Mouse (Mus musculus) cerebellum, adult 2 months (tissue): ENCODE measurements at regions not wholly inside any gene's neighbourhood (a gene's known extent, or its start where the extent isn't known, plus 50 kb on each side); places are given as distances from the start of the nearest gene placed in this dataset.
"Not testable (repeated sequence)": the region's sequence is repeated elsewhere in the genome, so short reads cannot be mapped to it uniquely, and the experiment has no call there.

Experiments
- DNase-seq, 2 experiments: peaks; one replicate each; pipeline ENCODE4 v3.0.0; 2021
- H3K27ac ChIP-seq: fragments of 200-500 bp; 2 replicates; pipeline ENCODE4 v1.5.1; 2012; ENCODE audit warnings: low read length, control low read depth, inconsistent platforms; ENCODE audit not compliant: insufficient read depth
- H3K27me3 ChIP-seq: fragments of 200-500 bp; 2 replicates; pipeline ENCODE4 v1.6.1; 2012; ENCODE audit warnings: inconsistent platforms, mild to moderate bottlenecking, low read length, moderate library complexity; ENCODE audit not compliant: control insufficient read depth, insufficient read depth
- H3K4me1 ChIP-seq: fragments of 200-500 bp; 2 replicates; pipeline ENCODE4 v1.6.1; 2011; ENCODE audit warnings: low read length; ENCODE audit not compliant: control insufficient read depth, insufficient read depth
- H3K4me3 ChIP-seq: fragments of 200-500 bp; replicated peaks from 2 replicates; pipeline ENCODE3; 2011; ENCODE audit warnings: mild to moderate bottlenecking, low read depth, low read length, control low read depth; ENCODE audit not compliant: insufficient read depth
- CTCF ChIP-seq: fragments of 200-500 bp; IDR thresholded peaks from 2 replicates; pipeline ENCODE4 v1.5.1; 2011; ENCODE audit warnings: low read depth, mild to moderate bottlenecking, control low read depth, low read length, moderate library complexity, borderline replicate concordance; ENCODE audit not compliant: insufficient read depth
- POLR2A ChIP-seq: fragments of 200-500 bp; IDR thresholded peaks from 2 replicates; pipeline ENCODE4 v1.6.1; 2011; ENCODE audit warnings: low read length, control low read depth, borderline replicate concordance; ENCODE audit not compliant: insufficient read depth
- WGBS: fragments of 180-500 bp; shearing (Covaris S2); methylation state at CpG from one replicate; pipeline ENCODE4 v1.1.7; 2018; 5-methylcytosine and 5-hydroxymethylcytosine counted together

- Histone ChIP-seq H3K4me1 (no peaks in the 10 kb centered on the region), H3K4me3 (no peak overlapping the region), H3K27ac (no peak overlapping the region), H3K27me3 (no peaks in the 10 kb centered on the region)
- no peak for DNase-seq
- TF ChIP-seq POLR2A (no peak), CTCF (no peak)
- 47% methylated on average over 1 of the region's 1 CpGs for whole genome bisulfite sequencing
Measured at GRCm38 (mm10) chr13:74969244-74969643, 120.4 kb upstream of the Pcsk1 start.

GRCm38 (mm10) chr13:74955876-74956275, 133.8 kb upstream of the Pcsk1 start:
- TF ChIP-seq CTCF (no peak), POLR2A (no peak)
- WGBS = 28% methylated on average over 1 of the region's 1 CpGs
- Histone ChIP-seq H3K27ac (no peak overlapping the region), H3K4me1 (no peaks in the 10 kb centered on the region), H3K4me3 (no peak overlapping the region), H3K27me3 (no peaks in the 10 kb centered on the region)
- DNase-seq = no peak

DNA sequence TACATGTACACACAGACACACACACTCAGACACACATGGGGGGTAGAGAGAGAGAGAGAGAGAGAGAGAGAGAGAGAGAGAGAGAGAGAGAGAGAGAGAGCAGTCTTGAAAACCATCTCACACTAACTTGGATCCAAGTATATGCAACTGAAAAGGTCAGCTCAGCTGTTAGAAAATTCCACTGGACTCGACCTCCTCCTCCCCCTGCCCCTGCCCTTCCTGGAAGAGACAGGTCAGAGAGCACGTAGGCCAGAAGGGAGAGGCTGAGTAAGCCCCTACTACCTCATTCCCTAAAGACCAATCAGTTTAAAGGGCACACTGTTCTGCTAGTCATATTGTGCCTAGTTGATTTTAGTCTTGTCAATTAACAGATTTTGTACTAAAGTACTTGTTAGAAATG, 105.0 kb upstream of the Cast start:
- not testable (repeated sequence) for H3K27ac ChIP-seq, DNase-seq, H3K27me3 ChIP-seq, H3K4me3 ChIP-seq, H3K4me1 ChIP-seq
- 45% methylated on average over 2 of the region's 2 CpGs for WGBS

DNA sequence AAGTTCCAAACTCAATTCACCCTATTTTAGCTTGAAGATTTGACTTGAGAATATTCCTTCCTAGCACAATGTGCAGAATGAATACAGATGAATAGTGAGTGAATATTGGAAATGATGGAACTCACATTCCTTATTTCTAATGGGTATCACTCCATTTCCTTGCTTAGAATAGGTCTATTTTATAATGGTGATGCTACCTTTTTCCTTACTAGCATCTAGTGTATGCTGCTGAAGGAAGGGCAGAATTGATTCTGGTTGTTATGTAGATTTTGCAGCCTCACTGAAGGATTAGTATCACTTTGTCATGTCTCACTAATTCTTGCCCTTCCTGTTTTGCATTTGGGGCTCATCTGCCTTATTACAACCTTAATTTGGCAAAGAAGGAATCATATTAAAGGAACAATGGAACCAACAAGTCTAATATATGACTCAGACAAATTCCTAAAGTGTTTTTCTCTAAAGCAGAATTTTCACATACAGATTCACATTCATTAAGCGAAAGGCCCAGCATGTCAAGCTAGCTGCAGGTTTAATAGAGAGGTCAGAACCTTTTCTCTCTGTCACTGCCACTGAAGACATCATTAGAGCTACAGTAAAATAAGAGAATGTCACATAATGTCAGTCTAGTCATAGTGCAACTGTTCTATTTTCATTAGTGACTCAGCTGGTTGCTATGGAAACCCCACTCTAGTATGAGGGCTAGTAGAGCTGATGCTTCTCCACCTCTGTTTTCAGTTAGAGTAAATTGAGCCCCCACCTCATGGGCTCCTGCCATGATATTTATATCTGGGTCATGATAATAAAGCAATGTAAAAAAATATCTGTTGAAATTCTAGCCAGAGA, 94.8 kb upstream of the Cast start:
- Histone ChIP-seq H3K4me3 (no peak overlapping the region), H3K27me3 (no peaks in the 10 kb centered on the region), H3K4me1 (no peaks in the 10 kb centered on the region), H3K27ac (no peak overlapping the region)
- TF ChIP-seq POLR2A = no peak
- TF ChIP-seq CTCF = no peak
- no peak for DNase-seq
- WGBS = 72% methylated on average over 1 of the region's 1 CpGs

- H3K4me1 ChIP-seq = no peaks in the 10 kb centered on the region
- H3K27me3 ChIP-seq = no peaks in the 10 kb centered on the region
- TF ChIP-seq POLR2A = no peak
- no peak for TF ChIP-seq CTCF
- DNase-seq = no peak
- no peak overlapping the region for H3K4me3 ChIP-seq
- WGBS = 86% methylated on average over 8 of the region's 8 CpGs
- H3K27ac ChIP-seq = no peak overlapping the region
Measured at GRCm38 (mm10) chr13:74889859-74890469, 81.4 kb upstream of the Cast start.

- no peak overlapping the region for H3K4me3 ChIP-seq
- no peak overlapping the region for H3K27ac ChIP-seq
- no peaks in the 10 kb centered on the region for H3K27me3 ChIP-seq
- no peaks in the 10 kb centered on the region for H3K4me1 ChIP-seq
- no peak for DNase-seq
- WGBS = 83% methylated on average over 1 of the region's 1 CpGs
- TF ChIP-seq POLR2A (no peak), CTCF (no peak)
Measured at GRCm38 (mm10) chr13:74867720-74868119, 59.1 kb upstream of the Cast start.

DNA sequence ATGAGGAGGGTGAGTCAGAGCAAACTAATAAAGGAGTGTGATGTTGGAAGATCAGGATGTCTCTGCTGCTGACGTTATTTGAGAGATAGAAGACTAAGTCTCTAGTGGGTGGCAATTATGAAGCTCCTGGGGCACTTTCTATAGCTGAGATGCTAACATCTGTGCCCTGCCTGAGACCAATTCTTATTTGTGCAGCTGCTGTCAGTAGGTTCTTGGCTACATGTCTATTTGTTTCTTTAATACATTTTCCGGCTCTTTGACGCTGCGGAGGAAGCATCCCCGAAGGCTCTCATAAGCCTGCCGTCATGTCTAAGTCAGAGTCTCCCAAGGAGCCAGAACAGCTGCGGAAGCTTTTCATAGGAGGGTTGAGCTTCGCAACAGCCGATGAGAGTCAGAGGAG, 55.4 kb upstream of the Cast start:
- H3K27me3 ChIP-seq = no peaks in the 10 kb centered on the region
- no peak for DNase-seq
- TF ChIP-seq POLR2A (no peak), CTCF (no peak)
- no peak overlapping the region for H3K4me3 ChIP-seq
- WGBS = 50% methylated on average over 9 of the region's 9 CpGs
- H3K4me1 ChIP-seq = no peaks in the 10 kb centered on the region
- no peak overlapping the region for H3K27ac ChIP-seq

DNA sequence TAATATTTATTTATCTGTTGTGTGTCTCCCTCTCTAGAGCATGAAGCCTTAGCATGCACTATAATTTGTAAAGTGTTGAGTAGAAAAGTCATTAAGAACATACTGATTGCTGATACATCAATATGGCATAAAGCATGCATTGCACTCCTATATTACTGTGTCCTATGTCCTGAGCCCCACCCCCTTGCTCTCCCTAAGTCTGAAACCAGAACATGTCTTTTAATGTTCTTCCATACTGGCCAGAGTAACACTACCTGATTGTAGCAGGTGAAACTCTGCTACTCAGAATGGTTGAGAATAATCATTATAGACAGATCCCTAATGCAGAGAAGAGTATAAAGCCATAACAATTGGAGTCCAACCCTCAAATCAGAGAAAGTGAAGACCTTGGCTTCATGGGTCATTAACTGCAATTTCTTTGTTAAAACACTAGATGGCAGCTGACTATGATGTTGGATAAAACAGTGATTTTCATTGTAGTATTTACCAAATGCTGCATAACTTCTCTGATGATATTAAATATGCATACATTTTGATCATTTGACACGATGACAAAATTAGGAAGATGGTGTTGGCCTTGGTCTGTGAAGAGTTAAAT, 52.9 kb upstream of the Cast start:
- WGBS = 5% methylated on average over 1 of the region's 1 CpGs
- DNase-seq = no peak
- no peak overlapping the region for H3K4me3 ChIP-seq

More for the DNA sequence above, 52.9 kb upstream of the Cast start:
- TF ChIP-seq CTCF (peak; percentile 33; the same call in 1 of the 2 replicates), POLR2A (no peak)
- Histone ChIP-seq H3K4me1 (no peaks in the 10 kb centered on the region), H3K27ac (no peak overlapping the region), H3K27me3 (no peaks in the 10 kb centered on the region)
